Mouse (Mus musculus): ENCODE results near the gene 1600014C23Rik. TPM values are rescaled to one million over a fixed set of nuclear protein-coding genes. Genes with fewer than 3 reads are reported as not detected.
A peak's percentile ranks its signal among the peaks of the same experiment; 100 is the strongest.

Gene 1600014C23Rik
- polyA plus RNA-seq, 1 experiment = not detected

DNA sequence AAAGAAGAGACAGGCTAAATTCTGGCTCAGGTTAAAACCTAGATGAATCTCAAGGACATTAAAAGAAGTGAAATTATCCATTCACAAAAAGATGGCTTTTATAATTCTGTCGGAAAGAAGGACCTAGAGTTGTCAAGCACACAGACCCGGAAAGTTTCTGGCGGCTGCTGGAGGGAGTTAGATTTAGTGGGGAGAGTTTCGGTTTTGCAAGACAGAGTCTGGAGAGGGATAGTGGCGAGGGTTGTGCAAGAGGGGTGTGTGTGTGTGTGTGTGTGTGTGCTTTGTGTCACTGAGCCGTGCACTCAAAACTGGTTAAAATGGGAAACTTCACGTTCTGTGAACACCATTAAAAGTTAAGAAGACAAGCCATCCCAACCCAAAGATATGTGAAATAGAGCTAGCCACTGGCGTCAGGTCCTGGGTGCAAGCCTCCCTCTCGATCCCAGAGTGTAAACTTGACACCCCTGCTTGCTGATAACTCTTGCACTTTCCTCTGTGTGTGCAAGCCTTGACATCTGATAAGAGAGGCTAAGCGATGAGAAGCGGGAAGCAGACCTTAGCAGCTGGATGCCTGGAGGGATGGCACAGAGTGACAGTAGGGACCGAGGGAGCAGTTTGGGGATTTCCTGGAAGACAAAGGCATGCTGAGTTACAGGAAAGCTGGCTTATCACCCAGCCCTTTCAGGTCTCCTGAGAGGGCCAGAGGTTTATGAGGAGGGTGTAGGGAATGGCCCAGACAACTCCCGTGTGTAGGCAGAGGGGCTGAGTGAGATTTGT, 8.9 kb upstream of the 1600014C23Rik start:
- H3K4me1 ChIP-seq (ENCODE audit: control insufficient read depth, insufficient read depth, low read length) = peaks cover 13% of the 10 kb centered on the region
- H3K4me3 ChIP-seq (ENCODE audit: insufficient read depth, low read length) = no peak overlapping the region
- no peak for TF ChIP-seq POLR2A (IDR thresholded peaks at IDR 0.05; ENCODE audit: low read depth, low read length)
- no peak for TF ChIP-seq CTCF (IDR thresholded peaks at IDR 0.05; ENCODE audit: borderline replicate concordance, insufficient read depth, low read length)
- no peak overlapping the region for H3K27ac ChIP-seq (ENCODE audit: insufficient read depth, low read length)

DNA sequence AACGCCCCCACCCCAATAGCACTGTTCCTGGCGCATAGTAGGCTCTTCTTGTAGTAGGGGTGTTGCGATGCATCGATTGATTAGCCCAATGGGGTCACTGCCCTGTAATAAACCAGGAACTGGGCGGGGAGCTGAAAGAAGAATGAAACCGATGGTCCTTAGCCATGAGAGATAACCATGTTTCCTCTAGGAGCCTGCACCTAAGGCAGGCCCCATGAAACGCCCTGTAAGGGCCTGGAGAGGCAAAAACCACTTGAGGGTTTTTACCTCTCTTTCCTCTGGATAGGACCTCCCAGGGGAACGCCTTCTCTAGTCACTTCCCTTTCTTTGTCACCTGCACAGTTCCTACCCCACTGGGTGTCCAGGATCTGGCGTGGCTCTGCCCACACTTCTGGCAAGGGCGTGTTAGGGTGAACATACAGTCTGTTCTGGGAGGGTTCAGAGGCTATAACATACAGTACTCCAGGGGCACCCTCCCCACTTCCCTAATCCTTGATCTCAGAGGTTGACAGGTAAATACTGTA, 3.5 kb upstream of the 1600014C23Rik start:
- TF ChIP-seq POLR2A (IDR thresholded peaks at IDR 0.05; ENCODE audit: low read depth, low read length) (no peak), CTCF (IDR thresholded peaks at IDR 0.05; ENCODE audit: borderline replicate concordance, insufficient read depth, low read length) (no peak)
- peak overlapping the region; percentile 35 for H3K4me3 ChIP-seq (ENCODE audit: insufficient read depth, low read length)
- peaks cover 6% of the 10 kb centered on the region; the same call in 1 of the 2 replicates for H3K4me1 ChIP-seq (ENCODE audit: control insufficient read depth, insufficient read depth, low read length)
- no peak overlapping the region for H3K27ac ChIP-seq (ENCODE audit: insufficient read depth, low read length)

DNA sequence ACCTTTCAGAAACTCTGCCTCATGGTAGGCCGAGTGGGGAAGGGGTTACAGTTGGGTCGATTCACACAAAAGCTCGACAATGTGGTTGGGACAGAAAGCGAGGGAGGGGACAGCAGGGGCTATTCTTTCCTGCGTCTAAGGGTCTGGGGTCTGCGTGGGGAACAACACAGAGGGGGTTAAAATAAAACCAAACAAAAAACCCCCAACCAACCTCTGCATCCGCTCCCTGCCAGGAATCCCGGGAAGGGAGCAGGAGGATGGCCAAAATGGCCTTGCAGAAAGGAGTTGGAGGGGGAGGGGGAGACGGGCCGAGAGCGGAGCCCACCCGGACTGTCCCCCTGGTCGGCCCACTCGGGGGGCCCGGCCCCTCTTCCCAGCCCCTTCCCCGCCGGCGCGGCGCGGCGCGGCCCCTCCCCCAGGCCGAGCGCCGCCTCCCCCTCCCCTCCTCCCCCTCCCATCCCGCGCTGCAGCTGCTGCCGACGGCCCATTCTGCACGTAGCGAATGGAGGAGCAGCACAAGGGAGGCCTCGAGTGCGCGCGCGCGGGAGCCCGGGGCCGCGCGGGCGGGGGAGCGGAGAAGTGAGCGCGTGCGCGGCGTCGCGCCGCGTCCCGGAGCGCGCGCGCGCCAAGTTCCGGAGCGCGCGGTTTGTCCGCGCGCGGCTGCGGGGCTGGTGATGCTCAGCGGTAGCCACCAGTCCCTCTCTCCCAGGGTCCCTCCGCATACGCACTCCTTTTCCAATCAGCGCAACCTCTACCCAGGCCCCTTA, 2.9 kb upstream of the 1600014C23Rik start:
- TF ChIP-seq CTCF (IDR thresholded peaks at IDR 0.05; ENCODE audit: borderline replicate concordance, insufficient read depth, low read length) (no peak), POLR2A (IDR thresholded peaks at IDR 0.05; ENCODE audit: low read depth, low read length) (peak; percentile 63; the same call in 1 of the 2 replicates)
- Histone ChIP-seq H3K27ac (ENCODE audit: insufficient read depth, low read length) (peak overlapping the region; percentile 50), H3K4me3 (ENCODE audit: insufficient read depth, low read length) (peak overlapping the region; percentile 47), H3K4me1 (ENCODE audit: control insufficient read depth, insufficient read depth, low read length) (peaks cover 6% of the 10 kb centered on the region; the same call in 1 of the 2 replicates)

DNA sequence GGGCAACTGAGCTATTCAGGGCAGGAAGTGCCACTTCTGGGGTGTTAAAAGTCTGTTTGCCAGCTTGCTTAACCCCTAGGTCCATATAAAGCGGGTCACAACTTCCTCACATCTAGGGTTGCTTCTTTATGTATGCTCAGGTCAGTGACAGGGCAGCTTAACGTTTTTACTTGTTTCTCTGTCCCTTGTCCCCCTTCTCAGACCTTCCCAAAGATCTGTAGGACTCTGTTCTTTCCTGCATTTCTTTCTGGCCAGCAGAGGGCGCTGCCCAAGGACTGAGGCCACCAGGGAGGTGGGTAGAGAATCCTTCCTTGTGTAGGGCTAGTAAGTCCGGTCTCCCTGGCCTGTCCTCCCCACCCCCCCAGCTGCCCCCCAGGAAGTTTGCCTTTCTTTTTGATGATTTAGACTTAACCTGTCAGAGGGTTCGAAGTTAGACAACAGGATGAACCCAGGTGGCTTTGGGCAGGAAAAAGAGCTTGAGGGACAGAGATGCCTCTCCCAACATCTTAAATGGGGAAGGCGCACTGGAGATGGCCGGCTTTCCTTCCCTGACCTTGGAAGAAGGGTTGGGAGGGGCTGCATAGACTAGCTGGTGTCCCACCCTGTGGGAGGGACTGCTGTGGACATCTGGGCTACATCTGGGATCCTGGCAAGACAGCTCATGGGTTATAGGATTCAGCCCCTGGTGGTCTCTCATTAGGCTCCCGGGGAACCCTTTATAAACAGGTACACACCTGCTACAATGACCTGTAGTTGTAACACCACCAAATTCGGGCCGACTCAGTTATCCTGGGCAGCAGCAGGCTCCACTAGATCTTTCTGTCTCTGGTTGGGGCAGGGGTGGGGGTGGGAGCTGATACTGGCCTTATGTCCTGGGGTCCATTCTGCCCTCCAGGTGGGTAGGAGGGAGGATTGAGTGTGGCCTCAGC, 2.0 kb upstream of the 1600014C23Rik start:
- peaks cover 6% of the 10 kb centered on the region; the same call in 1 of the 2 replicates for H3K4me1 ChIP-seq (ENCODE audit: control insufficient read depth, insufficient read depth, low read length)
- H3K4me3 ChIP-seq (ENCODE audit: insufficient read depth, low read length) = peak overlapping the region; percentile 47; the same call in 1 of the 2 replicates
- TF ChIP-seq CTCF (IDR thresholded peaks at IDR 0.05; ENCODE audit: borderline replicate concordance, insufficient read depth, low read length) (peak; percentile 76; the same call in 1 of the 2 replicates), POLR2A (IDR thresholded peaks at IDR 0.05; ENCODE audit: low read depth, low read length) (peak; percentile 41)
- H3K27ac ChIP-seq (ENCODE audit: insufficient read depth, low read length) = peak overlapping the region; percentile 50

DNA sequence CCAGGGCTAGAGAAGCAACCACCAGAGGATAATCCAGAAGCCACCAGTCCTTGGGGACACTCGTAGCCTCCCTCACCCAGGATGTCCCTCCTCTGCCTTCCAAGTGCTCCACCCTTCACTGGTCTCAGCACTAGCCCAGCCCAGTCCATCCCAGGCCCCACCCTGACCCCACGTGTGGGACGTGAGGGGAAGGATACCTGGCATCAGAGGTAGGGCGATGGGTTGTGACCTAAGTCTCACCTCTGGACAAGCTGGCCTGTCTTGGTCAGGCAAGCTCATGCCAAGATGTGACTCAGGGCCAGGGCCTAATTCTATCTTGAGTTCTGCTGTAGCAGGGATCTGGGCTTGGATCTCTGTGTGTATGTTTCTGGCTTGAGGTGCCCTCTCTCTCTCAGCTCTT, 1.2 kb upstream of the 1600014C23Rik start:
- peaks cover 6% of the 10 kb centered on the region; the same call in 1 of the 2 replicates for H3K4me1 ChIP-seq (ENCODE audit: control insufficient read depth, insufficient read depth, low read length)
- no peak overlapping the region for H3K4me3 ChIP-seq (ENCODE audit: insufficient read depth, low read length)
- TF ChIP-seq CTCF (IDR thresholded peaks at IDR 0.05; ENCODE audit: borderline replicate concordance, insufficient read depth, low read length) (no peak), POLR2A (IDR thresholded peaks at IDR 0.05; ENCODE audit: low read depth, low read length) (no peak)
- H3K27ac ChIP-seq (ENCODE audit: insufficient read depth, low read length) = no peak overlapping the region

DNA sequence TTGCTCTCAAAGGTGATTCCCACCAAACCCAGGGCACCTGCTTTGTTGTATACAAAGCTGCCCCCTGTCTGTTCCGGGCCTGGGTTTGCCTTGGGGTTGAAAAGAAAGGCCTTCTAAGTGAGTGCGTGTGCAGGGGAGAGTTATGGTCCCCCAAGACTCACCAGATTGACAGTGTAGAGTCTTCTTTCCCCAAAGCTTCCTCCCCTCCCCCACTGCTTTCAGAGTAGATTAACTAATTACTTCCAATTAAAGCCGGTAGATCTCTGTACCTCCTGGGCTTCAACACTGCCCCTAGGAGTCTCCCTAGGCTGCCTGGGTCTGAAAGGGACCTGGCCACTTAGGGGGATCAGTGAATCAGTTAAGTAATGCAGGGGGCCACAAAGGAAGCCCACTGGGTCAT, 689 bp upstream of the 1600014C23Rik start:
- TF ChIP-seq POLR2A (IDR thresholded peaks at IDR 0.05; ENCODE audit: low read depth, low read length) (no peak), CTCF (IDR thresholded peaks at IDR 0.05; ENCODE audit: borderline replicate concordance, insufficient read depth, low read length) (no peak)
- H3K4me3 ChIP-seq (ENCODE audit: insufficient read depth, low read length) = no peak overlapping the region
- H3K27ac ChIP-seq (ENCODE audit: insufficient read depth, low read length) = no peak overlapping the region

DNA sequence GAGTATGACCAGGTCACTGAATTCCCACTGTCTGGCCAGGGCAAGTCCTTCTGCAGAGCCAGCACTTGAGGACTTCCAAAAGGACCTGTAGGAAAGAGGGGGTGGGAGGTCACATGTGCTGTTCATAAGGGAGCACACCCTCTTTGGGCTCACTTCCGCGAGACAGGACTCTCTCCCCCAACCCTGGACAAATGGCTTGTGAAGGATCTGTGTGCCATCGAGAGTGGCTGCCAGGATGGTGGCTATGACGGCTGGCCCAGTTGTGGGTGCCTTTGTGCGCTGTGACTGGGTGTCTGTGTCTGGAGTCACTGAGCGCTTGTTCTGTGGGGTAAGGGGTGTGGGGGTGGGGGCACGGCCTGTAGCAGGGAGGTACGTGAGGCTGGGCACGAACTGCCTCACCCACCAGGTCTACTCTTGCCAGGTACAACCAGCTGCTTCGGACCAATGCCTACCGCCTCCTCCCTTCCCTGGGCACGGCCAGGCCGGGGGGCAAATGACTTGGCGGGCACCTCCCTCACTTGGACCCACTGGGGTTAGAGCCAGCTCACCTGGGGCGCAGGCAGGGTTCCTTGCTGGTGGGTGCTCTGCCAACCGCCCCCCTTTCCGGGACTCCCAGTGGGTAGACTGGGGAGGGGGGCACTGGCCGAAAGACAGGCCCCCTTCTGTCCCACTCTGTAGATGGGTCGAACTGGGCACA, 458 bp downstream of the 1600014C23Rik start:
- no peak overlapping the region for H3K4me3 ChIP-seq (ENCODE audit: insufficient read depth, low read length)
- no peak overlapping the region for H3K27ac ChIP-seq (ENCODE audit: insufficient read depth, low read length)
- TF ChIP-seq POLR2A (IDR thresholded peaks at IDR 0.05; ENCODE audit: low read depth, low read length) (no peak), CTCF (IDR thresholded peaks at IDR 0.05; ENCODE audit: borderline replicate concordance, insufficient read depth, low read length) (no peak)
- peaks cover 6% of the 10 kb centered on the region; the same call in 1 of the 2 replicates for H3K4me1 ChIP-seq (ENCODE audit: control insufficient read depth, insufficient read depth, low read length)

More for the DNA sequence above, 689 bp upstream of the 1600014C23Rik start:
- H3K4me1 ChIP-seq (ENCODE audit: control insufficient read depth, insufficient read depth, low read length) = peaks cover 6% of the 10 kb centered on the region; the same call in 1 of the 2 replicates

DNA sequence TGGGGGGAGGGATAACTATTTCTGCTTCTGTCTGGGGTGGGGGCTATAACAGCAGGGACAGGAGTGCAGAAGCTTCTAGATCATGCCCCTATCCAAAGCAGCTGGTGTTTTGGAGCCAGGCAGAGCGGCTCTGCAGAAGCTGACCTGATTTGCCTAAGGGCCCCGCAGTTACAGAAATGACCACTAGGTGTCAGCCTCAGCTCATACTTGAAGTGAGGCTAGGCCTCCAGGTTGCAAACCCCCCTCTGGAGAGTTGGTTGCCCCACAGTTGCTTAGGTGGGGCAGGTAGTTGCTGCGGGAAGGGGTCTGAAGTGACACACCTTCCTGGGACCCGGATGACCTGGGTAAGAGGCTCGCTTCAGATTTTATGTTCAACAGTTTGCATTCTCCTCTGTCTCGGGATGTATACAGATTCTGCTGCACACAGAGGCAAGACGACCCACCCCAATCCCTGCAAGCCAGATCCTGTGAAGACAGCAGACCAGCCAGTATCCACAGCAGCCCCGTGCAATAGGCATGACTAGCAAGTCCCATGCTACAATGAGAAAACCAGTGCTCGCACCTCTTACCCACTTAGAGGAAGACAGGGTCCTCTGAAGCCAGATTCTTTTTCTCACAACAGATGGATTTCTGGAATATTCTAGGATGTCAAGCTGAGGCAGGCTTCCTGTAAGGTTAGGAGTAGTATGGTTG, 2.3 kb downstream of the 1600014C23Rik start:
- H3K27ac ChIP-seq (ENCODE audit: insufficient read depth, low read length) = no peak overlapping the region
- H3K4me1 ChIP-seq (ENCODE audit: control insufficient read depth, insufficient read depth, low read length) = 0 out of 2 replicates have a peak, but pooled peaks cover 6% of the 10 kb centered on the region
- no peak overlapping the region for H3K4me3 ChIP-seq (ENCODE audit: insufficient read depth, low read length)
- no peak for TF ChIP-seq POLR2A (IDR thresholded peaks at IDR 0.05; ENCODE audit: low read depth, low read length)
- peak; percentile 52; the same call in 1 of the 2 replicates for TF ChIP-seq CTCF (IDR thresholded peaks at IDR 0.05; ENCODE audit: borderline replicate concordance, insufficient read depth, low read length)

Data from embryonic fibroblast, embryonic 13.5 days (primary cell).